Mouse (Mus musculus) G1E (cell line): Measurements from ENCODE around the gene Tmem110. TPM values are rescaled to one million over a fixed set of nuclear protein-coding genes. Genes with fewer than 3 reads are reported as not detected.

Source experiments
- ATAC-seq: 2 replicates; pipeline ENCODE4 v1.8.0; 2016; ENCODE audit warnings: mild to moderate bottlenecking; ENCODE audit not compliant: insufficient number of reproducible peaks, poor library complexity, low FRiP score, severe bottlenecking; ENCODE audit errors: extremely low read depth
- DNase-seq: peaks from one replicate; pipeline ENCODE4 v3.0.0; 2012; ENCODE audit warnings: low spot score
- H3K27me3 ChIP-seq: 2 replicates; pipeline ENCODE4 v1.6.1; 2012; ENCODE audit warnings: mild to moderate bottlenecking, low read length, inconsistent platforms; ENCODE audit not compliant: insufficient read depth
- H3K36me3 ChIP-seq: replicated peaks from 2 replicates; pipeline ENCODE3; 2012; ENCODE audit warnings: mild to moderate bottlenecking, inconsistent platforms
- H3K4me1 ChIP-seq: 2 replicates; pipeline ENCODE4 v1.6.1; 2012; ENCODE audit warnings: low read depth, low read length, inconsistent platforms, mixed read lengths; ENCODE audit not compliant: insufficient read depth
- H3K4me3 ChIP-seq: 2 replicates; pipeline ENCODE4 v1.5.1; 2012; ENCODE audit warnings: low read depth, mild to moderate bottlenecking, inconsistent platforms, low read length, moderate library complexity, mixed read lengths
- H3K9me3 ChIP-seq: replicated peaks from 2 replicates; pipeline ENCODE4 v1.6.1; 2012; ENCODE audit warnings: inconsistent platforms
- CTCF ChIP-seq: IDR thresholded peaks from 2 replicates; pipeline ENCODE4 v1.5.1; 2012; ENCODE audit warnings: low read depth, low read length, inconsistent platforms, mixed read lengths
- GATA1 ChIP-seq: IDR thresholded peaks from 2 replicates; pipeline ENCODE4 v1.6.1; 2012; ENCODE audit warnings: borderline replicate concordance, low read length, inconsistent platforms, mixed read lengths
- GATA2 ChIP-seq: IDR thresholded peaks from 2 replicates; pipeline ENCODE4 v1.6.1; 2012; ENCODE audit warnings: low read depth, low read length, inconsistent platforms, borderline replicate concordance
- POLR2AphosphoS5 ChIP-seq: IDR thresholded peaks from 2 replicates; pipeline ENCODE4 v1.6.1; 2012; ENCODE audit warnings: low read depth, low read length, inconsistent platforms; ENCODE audit not compliant: insufficient replicate concordance
- TAL1 ChIP-seq: conservative IDR thresholded peaks from 2 replicates; pipeline ENCODE4 v1.6.1; 2012; ENCODE audit warnings: low read depth, low read length, inconsistent platforms, mixed read lengths
- polyA plus RNA-seq: library from polyadenylated mRNA; stranded (reverse); fragments of >175 nt; gene quantifications from 2 replicates; pipeline ENCODE4 v1.2.3, GENCODE M21; 2012
- total RNA-seq, 2 experiments: library from RNA; stranded (forward) in 1 of 2; stranded (reverse) in 1 of 2; fragments of 200-1000 nt in 1 of 2; fragments of >200 nt in 1 of 2; fragmentation: Nextera tagmentation in 1 of 2; gene quantifications; 2 replicates each; pipeline ENCODE4 v1.2.3; 2014 to 2017

The Tmem110 gene
- total and polyA plus RNA-seq, 3 experiments = 5.8 to 14.5 (median 12.5) TPM

DNA sequence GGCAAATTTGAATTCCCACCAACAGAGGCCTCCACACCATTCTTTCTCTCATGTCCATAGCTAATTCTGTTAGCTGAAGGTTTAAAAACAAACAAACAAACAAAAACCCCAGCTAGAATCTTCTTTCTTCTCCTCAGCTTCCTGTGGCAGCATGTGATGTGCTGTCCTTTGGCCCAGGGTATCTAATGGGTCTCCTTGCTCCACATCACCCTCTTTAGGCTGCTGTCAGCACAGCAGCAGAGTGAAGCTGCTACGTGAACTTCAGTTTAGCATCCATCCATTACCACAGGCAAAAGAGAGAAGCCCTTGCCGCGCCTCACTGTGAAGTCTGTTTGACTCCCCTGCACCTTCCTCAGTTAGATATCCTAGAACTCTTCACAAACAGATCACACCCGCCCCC, 32.6 kb downstream of the Tmem110 start:
- Histone ChIP-seq H3K4me3 (no peak overlapping the region), H3K27me3 (peaks cover 2% of the 10 kb centered on the region; the same call in 1 of the 2 replicates), H3K4me1 (peaks cover 12% of the 10 kb centered on the region), H3K9me3 (no peaks in the 10 kb centered on the region), H3K36me3 (peaks cover 13% of the 10 kb centered on the region)
- ATAC-seq (0 out of 2 replicates have a peak, but pooled peaks have one; percentile 22), DNase-seq (no peak)
- no peak for TF ChIP-seq TAL1
- no peak for TF ChIP-seq POLR2AphosphoS5
- TF ChIP-seq CTCF = no peak

DNA sequence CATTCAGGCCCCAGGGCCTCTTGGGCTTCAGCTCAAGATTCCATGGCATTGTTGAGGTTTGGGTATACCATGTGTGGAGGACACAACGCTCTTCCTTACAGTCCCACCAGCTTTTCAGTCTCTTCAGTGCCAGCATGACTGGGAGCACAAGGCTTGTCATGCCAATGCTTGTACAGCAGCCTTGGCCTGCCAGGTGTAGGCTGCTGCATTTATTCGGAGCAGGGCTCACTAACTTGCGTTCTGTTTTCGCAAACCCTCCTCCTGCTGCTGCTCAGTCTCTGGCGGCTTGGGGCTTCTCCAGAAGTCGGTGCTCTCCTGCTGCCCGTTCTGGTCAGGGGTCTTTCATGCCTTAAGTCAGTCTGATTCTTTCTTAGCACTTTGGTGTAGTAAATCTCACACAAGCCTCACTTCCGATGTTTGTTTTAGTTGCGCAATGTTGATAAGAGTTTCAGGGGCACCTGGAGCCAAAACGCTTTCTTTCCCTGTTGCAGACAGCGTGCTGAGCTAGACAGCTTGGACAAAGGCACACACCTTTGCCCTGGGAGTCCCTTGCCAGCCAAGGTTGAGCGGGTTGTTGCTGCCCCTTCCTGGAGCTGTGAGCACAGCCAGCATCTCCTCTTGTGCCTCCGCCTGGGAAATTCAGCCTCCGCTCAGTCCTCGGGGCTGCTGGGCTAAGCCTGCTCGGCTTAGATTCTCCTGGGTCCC, 36.2 kb downstream of the Tmem110 start:
- ATAC-seq (no peak), DNase-seq (no peak)
- Histone ChIP-seq H3K4me1 (peaks cover 12% of the 10 kb centered on the region), H3K27me3 (peaks cover 2% of the 10 kb centered on the region; the same call in 1 of the 2 replicates), H3K4me3 (no peak overlapping the region), H3K9me3 (no peaks in the 10 kb centered on the region), H3K36me3 (peaks cover 41% of the 10 kb centered on the region)
- TF ChIP-seq CTCF (no peak), TAL1 (no peak), POLR2AphosphoS5 (no peak), GATA1 (no peak)

DNA sequence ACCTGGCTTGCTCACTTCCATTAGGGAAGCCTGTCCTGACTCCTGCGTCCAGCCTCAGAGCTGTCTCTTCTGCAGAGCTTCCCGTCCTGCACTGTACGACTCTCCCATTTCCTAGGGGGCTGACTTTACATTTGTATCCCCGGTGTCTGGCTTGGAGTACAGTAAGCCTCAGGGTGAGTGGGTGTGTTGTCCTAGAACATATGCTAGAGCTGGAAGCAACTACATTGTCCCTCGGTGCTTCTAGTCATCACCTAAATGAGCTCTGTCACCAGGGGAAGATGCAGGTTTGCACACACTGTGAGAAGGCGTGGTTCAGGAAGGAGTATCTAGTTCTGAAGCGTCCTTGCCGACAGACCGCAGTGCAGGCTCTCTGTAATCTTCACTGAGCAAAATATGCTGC, 37.0 kb downstream of the Tmem110 start:
- no peak for TF ChIP-seq POLR2AphosphoS5
- TF ChIP-seq GATA2 = no peak
- no peak for TF ChIP-seq TAL1
- no peak for TF ChIP-seq GATA1
- no peak for TF ChIP-seq CTCF
- H3K9me3 ChIP-seq = no peaks in the 10 kb centered on the region
- ATAC-seq (no peak), DNase-seq (no peak)
- peaks cover 2% of the 10 kb centered on the region; the same call in 1 of the 2 replicates for H3K27me3 ChIP-seq
- H3K4me1 ChIP-seq = peaks cover 5% of the 10 kb centered on the region; the same call in 1 of the 2 replicates
- no peak overlapping the region for H3K4me3 ChIP-seq
- peaks cover 48% of the 10 kb centered on the region for H3K36me3 ChIP-seq

DNA sequence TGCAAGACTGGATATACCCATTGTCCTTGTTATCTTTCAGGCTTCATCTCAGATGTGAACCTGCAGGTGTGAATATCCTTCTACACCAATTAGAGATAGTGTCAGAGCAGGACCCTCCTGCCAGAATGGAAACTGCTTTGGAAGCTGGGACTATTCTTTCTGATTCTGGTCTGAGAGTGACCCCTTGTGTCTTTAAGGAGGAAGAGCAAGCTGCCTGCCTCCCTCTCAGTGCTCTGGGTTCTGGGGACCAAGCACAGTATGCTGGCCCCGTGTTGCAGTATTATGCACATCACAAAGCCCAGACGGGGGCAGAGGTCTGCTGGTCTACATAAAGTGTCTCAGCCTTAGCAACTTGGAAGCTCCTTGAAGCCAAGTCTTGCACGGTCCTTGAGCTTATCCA, 39.9 kb downstream of the Tmem110 start:
- no peak for DNase-seq
- Histone ChIP-seq H3K9me3 (no peaks in the 10 kb centered on the region), H3K4me3 (no peak overlapping the region), H3K4me1 (no peaks in the 10 kb centered on the region), H3K36me3 (peaks cover 68% of the 10 kb centered on the region), H3K27me3 (peaks cover 2% of the 10 kb centered on the region; the same call in 1 of the 2 replicates)
- TF ChIP-seq POLR2AphosphoS5 (no peak), CTCF (0 out of 2 replicates have a peak, but pooled peaks have one; percentile 11)
- no peak for ATAC-seq

DNA sequence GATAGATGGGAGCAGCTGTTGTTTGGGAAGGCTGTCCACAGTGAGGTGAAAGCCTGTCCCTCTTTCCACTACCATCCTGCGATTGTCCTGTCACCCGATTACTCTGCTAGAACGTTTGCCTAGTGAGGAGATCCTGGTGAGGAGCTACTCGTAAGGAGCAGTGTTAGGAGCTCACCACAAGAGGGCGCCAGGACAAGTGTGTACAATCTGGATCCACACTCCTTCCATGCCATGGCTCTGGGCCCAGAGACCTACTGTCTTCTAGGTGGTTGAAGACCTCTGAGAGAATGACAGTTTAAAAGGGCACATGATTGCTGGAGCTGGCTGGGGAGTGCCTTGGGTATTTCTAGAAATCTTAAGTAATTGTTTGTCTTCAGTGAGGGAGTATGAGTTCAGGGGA, 41.7 kb downstream of the Tmem110 start:
- H3K4me1 ChIP-seq = no peaks in the 10 kb centered on the region; the same call in 1 of the 2 replicates
- H3K27me3 ChIP-seq = no peaks in the 10 kb centered on the region
- no peak overlapping the region for H3K4me3 ChIP-seq
- DNase-seq (peak; percentile 67), ATAC-seq (no peak)
- TF ChIP-seq CTCF = peak; percentile 88
- TF ChIP-seq GATA2 = no peak
- peaks cover 79% of the 10 kb centered on the region for H3K36me3 ChIP-seq
- H3K9me3 ChIP-seq = no peaks in the 10 kb centered on the region

DNA sequence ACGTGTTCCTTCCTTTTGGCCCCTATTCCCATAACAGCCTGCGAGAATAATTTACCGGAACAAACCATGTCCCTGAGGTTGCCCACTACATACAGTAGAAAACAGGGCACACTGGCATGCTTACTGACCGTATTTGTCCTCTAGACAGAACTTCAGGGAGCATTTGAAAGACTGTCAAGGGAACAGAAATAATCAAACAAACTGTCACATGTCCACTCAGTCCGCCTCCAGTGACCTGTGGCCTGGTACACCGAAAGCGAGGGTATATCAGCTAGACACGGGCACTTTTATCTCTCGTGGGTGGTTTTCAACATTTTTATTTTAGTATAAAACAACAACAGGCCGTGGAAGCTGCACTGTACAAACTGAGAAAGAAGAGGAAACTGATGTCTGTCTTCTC, 43.4 kb downstream of the Tmem110 start:
- DNase-seq (no peak), ATAC-seq (no peak)
- Histone ChIP-seq H3K4me1 (peaks cover 8% of the 10 kb centered on the region), H3K4me3 (no peak overlapping the region), H3K36me3 (peaks cover 82% of the 10 kb centered on the region), H3K9me3 (no peaks in the 10 kb centered on the region), H3K27me3 (no peaks in the 10 kb centered on the region)
- TF ChIP-seq POLR2AphosphoS5 (no peak), GATA1 (no peak)

DNA sequence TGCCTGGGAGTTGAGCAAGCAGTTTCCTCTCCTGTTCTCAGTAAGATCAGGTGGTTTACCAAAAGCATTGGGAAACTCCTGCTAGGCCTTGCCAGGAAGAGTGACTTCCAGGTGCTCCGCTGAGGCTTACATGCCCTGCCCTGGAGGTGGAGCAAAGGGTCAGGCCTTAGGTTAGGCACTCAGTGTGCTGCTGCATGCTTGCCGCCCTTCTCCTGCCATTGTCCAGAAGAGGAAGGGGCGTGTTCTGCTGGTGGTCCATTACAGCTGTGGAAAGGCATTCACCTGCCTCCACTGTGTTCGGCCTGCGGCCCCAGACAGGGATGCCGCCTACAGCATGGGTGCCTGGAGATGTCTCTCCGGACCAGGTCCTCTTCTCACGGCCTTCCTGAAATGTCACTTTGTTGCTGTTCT, 44.0 kb downstream of the Tmem110 start:
- TF ChIP-seq GATA1 (no peak), GATA2 (no peak), CTCF (no peak), POLR2AphosphoS5 (no peak), TAL1 (no peak)
- H3K36me3 ChIP-seq = peaks cover 82% of the 10 kb centered on the region
- no peaks in the 10 kb centered on the region for H3K9me3 ChIP-seq
- no peak overlapping the region for H3K4me3 ChIP-seq
- DNase-seq (no peak), ATAC-seq (no peak)
- H3K4me1 ChIP-seq = peaks cover 13% of the 10 kb centered on the region
- H3K27me3 ChIP-seq = no peaks in the 10 kb centered on the region
